Mouse (Mus musculus) stomach, postnatal 0 days (tissue): ENCODE data around the gene Casq1. TPM values are rescaled to one million over a fixed set of nuclear protein-coding genes. Genes with fewer than 3 reads are reported as not detected.

Experiments used
- ATAC-seq: fragments of 200-750 bp; cut with Nextera tagmentation; 2 replicates; pipeline ENCODE4 v1.8.0; 2017; ENCODE audit not compliant: low FRiP score, low TSS enrichment
- DNase-seq: peaks from one replicate; pipeline ENCODE4 v3.0.0-alpha.2; 2016; ENCODE audit warnings: low spot score
- H3K27ac ChIP-seq: fragments of 300-500 bp; sonication (generic); replicated peaks from 2 replicates; pipeline ENCODE4 v1.5.1; 2014; ENCODE audit warnings: mild to moderate bottlenecking, control low read depth
- H3K27me3 ChIP-seq: fragments of 300-500 bp; sonication (generic); 2 replicates; pipeline ENCODE4 v1.6.1; 2014; ENCODE audit warnings: low read length; ENCODE audit not compliant: control insufficient read depth, insufficient read depth
- H3K36me3 ChIP-seq: fragments of 300-500 bp; sonication (generic); 2 replicates; pipeline ENCODE4 v1.6.1; 2014; ENCODE audit warnings: low read length, mixed read lengths; ENCODE audit not compliant: control insufficient read depth, insufficient read depth
- H3K4me1 ChIP-seq: fragments of 300-500 bp; sonication (generic); replicated peaks from 2 replicates; pipeline ENCODE4 v1.6.1; 2014; ENCODE audit warnings: antibody characterized with exemption; ENCODE audit not compliant: control insufficient read depth, insufficient read depth
- H3K4me2 ChIP-seq: fragments of 300-500 bp; sonication (generic); replicated peaks from 2 replicates; pipeline ENCODE4 v1.6.1; 2014; ENCODE audit warnings: low read depth, mild to moderate bottlenecking, control low read depth, moderate library complexity
- H3K4me3 ChIP-seq: fragments of 300-500 bp; sonication (generic); 2 replicates; pipeline ENCODE4 v1.5.1; 2014; ENCODE audit warnings: low read depth, low read length, control low read depth
- H3K9ac ChIP-seq: fragments of 300-500 bp; sonication (generic); 2 replicates; pipeline ENCODE4 v1.6.1; 2014; ENCODE audit warnings: mild to moderate bottlenecking, low read length, control low read depth, mixed read lengths
- H3K9me3 ChIP-seq: fragments of 300-500 bp; sonication (generic); 2 replicates; pipeline ENCODE4 v1.6.1; 2016; ENCODE audit warnings: low read length; ENCODE audit not compliant: control insufficient read depth
- CTCF ChIP-seq: IDR thresholded peaks from 2 replicates; pipeline ENCODE4 v1.5.1; 2016; ENCODE audit warnings: antibody characterized with exemption, low read depth, mild to moderate bottlenecking, moderate library complexity
- EP300 ChIP-seq: optimal IDR thresholded peaks from 2 replicates; pipeline ENCODE3; 2016; ENCODE audit warnings: antibody characterized with exemption
- WGBS: fragments of 180-500 bp; shearing (Covaris S2); extraction: QIAGEN DNeasy Blood & Tissue Kit; methylation state at CpG from one replicate; pipeline ENCODE4 v1.1.7; 2014; 5-methylcytosine and 5-hydroxymethylcytosine counted together
- polyA plus RNA-seq: library from polyadenylated mRNA; unstranded; fragments of >200 nt; fragmentation: Nextera tagmentation; extraction: Ambion mirVana; gene quantifications from 2 replicates; pipeline ENCODE4 v1.2.1, GENCODE M21; 2015

Gene Casq1
- polyA plus RNA-seq, 1 experiment from 2014 or later: 9.8 TPM

- H3K27me3 ChIP-seq: no peaks in the 10 kb centered on the region
- H3K9ac ChIP-seq: no peak overlapping the region
- H3K4me3 ChIP-seq: no peak overlapping the region
- 30% methylated on average over 16 of the region's 16 CpGs for WGBS
- peak; percentile 40 for DNase-seq
- H3K27ac ChIP-seq: no peak overlapping the region
- no peaks in the 10 kb centered on the region for H3K36me3 ChIP-seq
- H3K9me3 ChIP-seq: no peaks in the 10 kb centered on the region
- H3K4me1 ChIP-seq: no peaks in the 10 kb centered on the region
- no peak for ATAC-seq
- TF ChIP-seq CTCF (peak; percentile 54), EP300 (no peak)
- H3K4me2 ChIP-seq: no peak overlapping the region
Observed at GRCm38 (mm10) chr1:172243547-172244205, 24.0 kb upstream of the Casq1 start.

GRCm38 (mm10) chr1:172242401-172242800 lies 22.7 kb upstream of the Casq1 start:
- no peak for DNase-seq
- ATAC-seq: no peak
- Histone ChIP-seq H3K4me2 (no peak overlapping the region), H3K9ac (no peak overlapping the region), H3K27ac (no peak overlapping the region), H3K4me3 (no peak overlapping the region), H3K27me3 (no peaks in the 10 kb centered on the region), H3K4me1 (no peaks in the 10 kb centered on the region), H3K9me3 (no peaks in the 10 kb centered on the region), H3K36me3 (no peaks in the 10 kb centered on the region)
- WGBS: 44% methylated on average over 2 of the region's 2 CpGs
- no peak for TF ChIP-seq EP300
- TF ChIP-seq CTCF: no peak

GRCm38 (mm10) chr1:172240945-172241708 lies 21.5 kb upstream of the Casq1 start:
- TF ChIP-seq EP300 (no peak), CTCF (no peak)
- H3K9ac ChIP-seq: no peak overlapping the region
- H3K27ac ChIP-seq: no peak overlapping the region
- no peaks in the 10 kb centered on the region for H3K36me3 ChIP-seq
- no peaks in the 10 kb centered on the region for H3K4me1 ChIP-seq
- no peak overlapping the region for H3K4me2 ChIP-seq
- no peak for DNase-seq
- no peak for ATAC-seq
- no peak overlapping the region for H3K4me3 ChIP-seq
- 66% methylated on average over 6 of the region's 6 CpGs for WGBS
- no peaks in the 10 kb centered on the region for H3K9me3 ChIP-seq
- H3K27me3 ChIP-seq: no peaks in the 10 kb centered on the region

GRCm38 (mm10) chr1:172229215-172229614 lies 9.5 kb upstream of the Casq1 start:
- Histone ChIP-seq H3K4me1 (no peaks in the 10 kb centered on the region), H3K27me3 (no peaks in the 10 kb centered on the region), H3K4me3 (no peak overlapping the region), H3K9ac (no peak overlapping the region), H3K27ac (no peak overlapping the region), H3K9me3 (no peaks in the 10 kb centered on the region), H3K36me3 (no peaks in the 10 kb centered on the region), H3K4me2 (no peak overlapping the region)
- 83% methylated on average over 1 of the region's 1 CpGs for WGBS
- DNase-seq (no peak), ATAC-seq (no peak)
- no peak for TF ChIP-seq EP300
- no peak for TF ChIP-seq CTCF

GRCm38 (mm10) chr1:172228209-172228608 lies 8.5 kb upstream of the Casq1 start:
- WGBS: 76% methylated on average over 2 of the region's 2 CpGs
- DNase-seq: no peak

More at GRCm38 (mm10) chr1:172228209-172228608, 8.5 kb upstream of the Casq1 start:
- no peak for ATAC-seq
- TF ChIP-seq EP300 (no peak), CTCF (no peak)
- Histone ChIP-seq H3K4me1 (no peaks in the 10 kb centered on the region), H3K4me2 (no peak overlapping the region), H3K27me3 (no peaks in the 10 kb centered on the region), H3K9me3 (no peaks in the 10 kb centered on the region), H3K27ac (no peak overlapping the region), H3K4me3 (no peak overlapping the region), H3K9ac (no peak overlapping the region), H3K36me3 (no peaks in the 10 kb centered on the region)
